Mouse (Mus musculus): ENCODE measurements around the gene Dcaf7. TPM values are rescaled to one million over a fixed set of nuclear protein-coding genes. Genes with fewer than 3 reads are reported as not detected.
"Not testable (repeated sequence)": the region's sequence is repeated elsewhere in the genome, so short reads cannot be mapped to it uniquely, and the experiment has no call there.

Gene Dcaf7
- polyA plus RNA-seq, 1 experiment: 86.9 TPM

DNA sequence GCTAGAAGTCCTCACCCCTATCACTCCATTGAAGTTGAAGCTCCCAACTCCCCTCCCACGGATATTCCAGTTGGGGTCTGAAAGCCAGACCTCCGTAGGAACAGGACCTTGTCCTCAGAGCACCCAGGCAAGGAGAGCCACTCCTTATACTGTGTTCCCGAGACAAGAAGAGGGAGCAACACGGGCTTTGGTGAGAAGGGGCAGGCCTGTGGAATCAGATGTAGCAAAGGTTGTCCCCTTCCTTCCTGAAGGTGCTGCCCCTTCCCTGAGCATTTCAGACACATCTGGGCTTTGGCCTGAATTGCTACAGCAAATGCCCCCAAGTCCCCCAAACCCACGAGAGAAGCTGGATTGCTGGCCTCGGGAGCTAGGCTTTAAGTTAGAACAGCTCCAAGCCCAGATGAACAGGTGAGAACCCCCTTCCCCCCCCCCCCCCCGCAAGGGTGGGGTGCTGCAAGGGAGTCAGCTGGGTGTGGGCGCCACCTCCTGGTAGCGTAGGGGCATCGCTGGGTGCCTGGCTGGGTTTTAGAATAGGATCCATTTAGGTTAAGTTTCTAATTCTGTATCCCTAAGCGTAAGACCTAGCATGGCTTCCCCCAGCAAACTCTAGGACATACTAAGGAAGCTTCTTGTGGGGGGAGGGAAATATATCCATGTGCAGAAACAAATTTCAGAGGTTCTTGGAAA, 10.1 kb upstream of the Dcaf7 start:
- TF ChIP-seq CTCF (IDR thresholded peaks at IDR 0.05; ENCODE audit: borderline replicate concordance, insufficient read depth, low read depth, low read length) (peak; percentile 87), POLR2A (IDR thresholded peaks at IDR 0.05; ENCODE audit: borderline replicate concordance, insufficient read depth, low read length) (no peak)
- WGBS: 30% methylated on average over 11 of the region's 11 CpGs
- Histone ChIP-seq H3K27me3 (ENCODE audit: control insufficient read depth, insufficient read depth, low read length) (no peaks in the 10 kb centered on the region), H3K4me1 (ENCODE audit: control insufficient read depth, insufficient read depth, low read length) (no peaks in the 10 kb centered on the region), H3K4me3 (replicated peaks; ENCODE audit: insufficient read depth, low read depth, low read length) (no peak overlapping the region), H3K27ac (ENCODE audit: insufficient read depth, low read length) (no peak overlapping the region)
- peak; percentile 59 to 75 for DNase-seq

DNA sequence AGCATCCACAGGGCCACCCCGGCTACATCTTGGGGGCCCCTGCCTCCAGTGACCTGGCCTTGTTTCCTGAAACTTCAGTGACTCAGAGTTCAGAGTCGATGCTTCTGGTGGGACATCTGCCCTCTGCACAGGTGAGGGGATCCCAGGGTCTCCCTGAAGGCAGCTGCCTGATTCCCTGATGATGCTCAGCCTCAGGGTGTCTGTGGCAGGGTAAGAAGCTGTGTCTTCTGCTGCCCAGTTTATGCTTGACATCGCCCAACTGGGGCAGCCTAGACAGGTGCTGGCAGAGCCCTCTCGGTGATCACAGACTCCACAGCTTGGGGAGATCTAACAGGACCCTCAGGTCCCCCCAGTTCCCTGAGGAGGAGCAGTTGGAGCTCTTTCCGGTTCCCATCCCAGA, 9.1 kb upstream of the Dcaf7 start:
- 76% methylated on average over 5 of the region's 5 CpGs for WGBS
- Histone ChIP-seq H3K27ac (ENCODE audit: insufficient read depth, low read length) (no peak overlapping the region), H3K27me3 (ENCODE audit: control insufficient read depth, insufficient read depth, low read length) (no peaks in the 10 kb centered on the region), H3K4me1 (ENCODE audit: control insufficient read depth, insufficient read depth, low read length) (no peaks in the 10 kb centered on the region), H3K4me3 (replicated peaks; ENCODE audit: insufficient read depth, low read depth, low read length) (no peak overlapping the region)
- TF ChIP-seq CTCF (IDR thresholded peaks at IDR 0.05; ENCODE audit: borderline replicate concordance, insufficient read depth, low read depth, low read length): no peak
- TF ChIP-seq POLR2A (IDR thresholded peaks at IDR 0.05; ENCODE audit: borderline replicate concordance, insufficient read depth, low read length): no peak
- DNase-seq: no peak

GRCm38 (mm10) chr11:106032074-106032473, 4.6 kb upstream of the Dcaf7 start:
- H3K4me3 ChIP-seq (replicated peaks; ENCODE audit: insufficient read depth, low read depth, low read length); DNase-seq; H3K27ac ChIP-seq (ENCODE audit: insufficient read depth, low read length); H3K27me3 ChIP-seq (ENCODE audit: control insufficient read depth, insufficient read depth, low read length); H3K4me1 ChIP-seq (ENCODE audit: control insufficient read depth, insufficient read depth, low read length): not testable (repeated sequence)
- WGBS: 42% methylated on average over 10 of the region's 25 CpGs

DNA sequence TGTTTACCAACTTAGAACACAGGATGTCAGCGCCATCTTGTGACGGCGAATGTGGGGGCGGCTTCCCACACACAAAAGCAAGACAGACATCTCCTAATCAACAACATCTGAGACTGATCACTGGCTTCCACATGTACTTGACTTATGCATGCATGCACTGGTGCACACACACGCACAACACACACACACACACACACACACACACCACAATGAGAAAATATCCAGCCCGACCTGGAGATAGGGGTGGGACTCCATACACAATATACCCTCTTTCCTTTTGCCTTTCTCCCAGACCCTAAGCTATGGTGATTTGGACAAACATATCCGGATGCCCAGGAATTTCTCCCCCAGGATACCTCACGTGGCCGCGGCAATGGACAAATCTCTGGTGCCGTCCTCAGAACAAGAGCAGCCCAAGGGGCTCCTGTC, 3.2 kb upstream of the Dcaf7 start:
- WGBS: 23% methylated on average over 11 of the region's 11 CpGs
- H3K27ac ChIP-seq (ENCODE audit: insufficient read depth, low read length): peak overlapping the region; percentile 95
- TF ChIP-seq CTCF (IDR thresholded peaks at IDR 0.05; ENCODE audit: borderline replicate concordance, insufficient read depth, low read depth, low read length): no peak
- TF ChIP-seq POLR2A (IDR thresholded peaks at IDR 0.05; ENCODE audit: borderline replicate concordance, insufficient read depth, low read length): peak; percentile 17; the same call in 1 of the 2 replicates
- no peaks in the 10 kb centered on the region; the same call in 1 of the 2 replicates for H3K4me1 ChIP-seq (ENCODE audit: control insufficient read depth, insufficient read depth, low read length)
- H3K4me3 ChIP-seq (replicated peaks; ENCODE audit: insufficient read depth, low read depth, low read length): peak overlapping the region; percentile 59
- peak; percentile 55 to 56 for DNase-seq
- no peaks in the 10 kb centered on the region for H3K27me3 ChIP-seq (ENCODE audit: control insufficient read depth, insufficient read depth, low read length)

GRCm38 (mm10) chr11:106034986-106035385, 1.7 kb upstream of the Dcaf7 start:
- 89% methylated on average over 9 of the region's 9 CpGs for WGBS
- peaks cover 5% of the 10 kb centered on the region for H3K4me1 ChIP-seq (ENCODE audit: control insufficient read depth, insufficient read depth, low read length)
- no peak for DNase-seq

GRCm38 (mm10) chr11:106037418-106037751, 713 bp downstream of the Dcaf7 start:
- H3K4me3 ChIP-seq (replicated peaks; ENCODE audit: insufficient read depth, low read depth, low read length): peak overlapping the region; percentile 69
- 0 out of 2 replicates have a peak, but pooled peaks have one; percentile 14 for TF ChIP-seq POLR2A (IDR thresholded peaks at IDR 0.05; ENCODE audit: borderline replicate concordance, insufficient read depth, low read length)
- TF ChIP-seq CTCF (IDR thresholded peaks at IDR 0.05; ENCODE audit: borderline replicate concordance, insufficient read depth, low read depth, low read length): no peak
- H3K27me3 ChIP-seq (ENCODE audit: control insufficient read depth, insufficient read depth, low read length): no peaks in the 10 kb centered on the region
- under 1% methylated on average over 13 of the region's 13 CpGs for whole genome bisulfite sequencing
- DNase-seq: peak in 1 of 2 experiments; percentile 58
- H3K27ac ChIP-seq (ENCODE audit: insufficient read depth, low read length): peak overlapping the region; percentile 2; the same call in 1 of the 2 replicates
- peaks cover 10% of the 10 kb centered on the region for H3K4me1 ChIP-seq (ENCODE audit: control insufficient read depth, insufficient read depth, low read length)

More at GRCm38 (mm10) chr11:106034986-106035385, 1.7 kb upstream of the Dcaf7 start:
- Histone ChIP-seq H3K27me3 (ENCODE audit: control insufficient read depth, insufficient read depth, low read length) (no peaks in the 10 kb centered on the region), H3K4me3 (replicated peaks; ENCODE audit: insufficient read depth, low read depth, low read length) (no peak overlapping the region), H3K27ac (ENCODE audit: insufficient read depth, low read length) (no peak overlapping the region)
- TF ChIP-seq CTCF (IDR thresholded peaks at IDR 0.05; ENCODE audit: borderline replicate concordance, insufficient read depth, low read depth, low read length) (no peak), POLR2A (IDR thresholded peaks at IDR 0.05; ENCODE audit: borderline replicate concordance, insufficient read depth, low read length) (no peak)

DNA sequence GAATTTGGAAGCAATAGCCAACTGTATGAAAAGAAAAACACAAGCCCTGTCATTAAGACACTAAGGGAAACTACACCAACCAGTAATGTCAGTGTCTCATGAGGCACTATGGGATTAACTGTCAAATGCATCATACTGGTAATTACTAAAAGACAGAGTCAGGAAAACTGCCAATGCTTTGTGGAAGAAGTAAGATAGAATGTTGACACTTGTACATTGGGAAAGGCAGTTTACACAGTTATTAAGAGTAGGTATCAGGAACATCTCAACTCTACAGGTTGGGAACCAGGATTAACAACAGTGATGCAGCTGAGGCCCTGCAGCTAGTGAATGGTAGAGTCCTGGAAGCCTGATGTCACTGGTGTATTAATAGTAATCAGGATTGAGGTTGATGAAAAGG, 7.7 kb downstream of the Dcaf7 start:
- no peak overlapping the region for H3K27ac ChIP-seq (ENCODE audit: insufficient read depth, low read length)
- no peaks in the 10 kb centered on the region for H3K27me3 ChIP-seq (ENCODE audit: control insufficient read depth, insufficient read depth, low read length)
- DNase-seq: no peak
- no peak overlapping the region for H3K4me3 ChIP-seq (replicated peaks; ENCODE audit: insufficient read depth, low read depth, low read length)
- H3K4me1 ChIP-seq (ENCODE audit: control insufficient read depth, insufficient read depth, low read length): peaks cover 20% of the 10 kb centered on the region
- no peak for TF ChIP-seq CTCF (IDR thresholded peaks at IDR 0.05; ENCODE audit: borderline replicate concordance, insufficient read depth, low read depth, low read length)
- TF ChIP-seq POLR2A (IDR thresholded peaks at IDR 0.05; ENCODE audit: borderline replicate concordance, insufficient read depth, low read length): no peak

DNA sequence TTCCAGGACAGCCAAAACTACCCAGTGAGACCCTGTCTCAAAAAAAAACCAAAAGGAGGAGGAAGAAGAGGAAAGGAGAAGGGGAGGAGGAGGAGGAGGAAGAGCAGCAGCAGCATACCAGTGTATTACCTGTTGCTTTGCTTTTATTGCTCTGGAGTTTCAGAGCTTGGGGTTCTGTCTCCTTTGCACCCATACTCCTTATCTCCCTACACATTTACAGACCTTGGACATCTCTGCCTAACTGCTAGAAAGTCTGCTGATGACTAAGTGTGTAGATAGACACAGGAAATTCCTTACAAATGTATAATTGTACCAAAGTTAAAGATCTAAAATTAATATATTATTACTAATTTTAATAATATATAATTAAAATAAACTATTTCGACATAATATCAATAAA, 8.6 kb downstream of the Dcaf7 start:
- 94% methylated on average over 1 of the region's 1 CpGs for WGBS
- Histone ChIP-seq H3K27ac (ENCODE audit: insufficient read depth, low read length) (no peak overlapping the region), H3K27me3 (ENCODE audit: control insufficient read depth, insufficient read depth, low read length) (no peaks in the 10 kb centered on the region), H3K4me3 (replicated peaks; ENCODE audit: insufficient read depth, low read depth, low read length) (no peak overlapping the region), H3K4me1 (ENCODE audit: control insufficient read depth, insufficient read depth, low read length) (peaks cover 19% of the 10 kb centered on the region)
- TF ChIP-seq POLR2A (IDR thresholded peaks at IDR 0.05; ENCODE audit: borderline replicate concordance, insufficient read depth, low read length): no peak
- no peak for TF ChIP-seq CTCF (IDR thresholded peaks at IDR 0.05; ENCODE audit: borderline replicate concordance, insufficient read depth, low read depth, low read length)
- DNase-seq: no peak
